Mouse (Mus musculus) heart, embryonic 11.5 days (tissue): ENCODE results near the gene Echs1. TPM values are rescaled to one million over a fixed set of nuclear protein-coding genes. Genes with fewer than 3 reads are reported as not detected.

ENCODE experiments used
- ATAC-seq: fragments of 200-750 bp; cut with Nextera tagmentation; replicated peaks from 2 replicates; pipeline ENCODE4 v1.8.0; 2017; ENCODE audit warnings: moderate library complexity; ENCODE audit not compliant: insufficient number of reproducible peaks, low FRiP score, low TSS enrichment
- H3K27ac ChIP-seq: fragments of 300-500 bp; sonication (generic); 2 replicates; pipeline ENCODE4 v1.5.1; 2014; ENCODE audit warnings: mild to moderate bottlenecking, low read depth, low read length
- H3K27me3 ChIP-seq: fragments of 300-500 bp; sonication (generic); 2 replicates; pipeline ENCODE4 v1.6.1; 2014; ENCODE audit warnings: mild to moderate bottlenecking, low read length, mixed read lengths; ENCODE audit not compliant: control insufficient read depth, insufficient read depth
- H3K36me3 ChIP-seq: fragments of 300-500 bp; sonication (generic); 2 replicates; pipeline ENCODE4 v1.6.1; 2014; ENCODE audit warnings: mild to moderate bottlenecking, low read length, moderate library complexity, mixed read lengths; ENCODE audit not compliant: control insufficient read depth, insufficient read depth
- H3K4me1 ChIP-seq: fragments of 300-500 bp; sonication (generic); 2 replicates; pipeline ENCODE4 v1.6.1; 2014; ENCODE audit warnings: low read length; ENCODE audit not compliant: control insufficient read depth, insufficient read depth
- H3K4me2 ChIP-seq: fragments of 300-500 bp; sonication (generic); 2 replicates; pipeline ENCODE4 v1.6.1; 2014; ENCODE audit warnings: mild to moderate bottlenecking, moderate library complexity
- H3K4me3 ChIP-seq: fragments of 300-500 bp; sonication (generic); 2 replicates; pipeline ENCODE4 v1.5.1; 2014; ENCODE audit warnings: low read depth, low read length
- H3K9ac ChIP-seq: fragments of 300-500 bp; sonication (generic); 2 replicates; pipeline ENCODE4 v1.6.1; 2014; ENCODE audit warnings: mild to moderate bottlenecking, low read depth, low read length, moderate library complexity
- H3K9me3 ChIP-seq: fragments of 300-500 bp; sonication (generic); replicated peaks from 2 replicates; pipeline ENCODE4 v1.6.1; 2016; ENCODE audit warnings: low read length; ENCODE audit not compliant: control insufficient read depth
- WGBS: fragments of 180-500 bp; shearing (Covaris S2); extraction: QIAGEN DNeasy Blood & Tissue Kit; methylation state at CpG from one replicate; pipeline ENCODE4 v1.1.7; 2014; ENCODE audit not compliant: insufficient replicate concordance; 5-methylcytosine and 5-hydroxymethylcytosine counted together
- polyA plus RNA-seq: library from polyadenylated mRNA; unstranded; fragments of >200 nt; fragmentation: Nextera tagmentation; extraction: Ambion mirVana; gene quantifications from 2 replicates; pipeline ENCODE4 v1.2.1, GENCODE M21; 2014

Echs1 gene
- polyA plus RNA-seq, 1 experiment from 2014 or later = 179 TPM

GRCm38 (mm10) chr7:140082242-140082678 lies 34.0 kb downstream of the Echs1 start, which contains the start of gene Caly:
TSS of gene Caly (minus strand) at chr7:140082548.
- no peak within 1 kb of the TSS for H3K4me3 ChIP-seq
- no peak within 1 kb of the TSS for H3K9ac ChIP-seq
- H3K4me2 ChIP-seq = no peak within 1 kb of the TSS
- WGBS = 8% methylated on average over 18 of the region's 18 CpGs
- H3K27ac ChIP-seq = no peak within 1 kb of the TSS
- H3K4me1 ChIP-seq = no peaks in the 10 kb centered on the region
- no peaks in the 10 kb centered on the region for H3K36me3 ChIP-seq
- H3K9me3 ChIP-seq = no peaks in the 10 kb centered on the region
- H3K27me3 ChIP-seq = peaks cover 44% of the 10 kb centered on the region
- no peak for ATAC-seq

DNA sequence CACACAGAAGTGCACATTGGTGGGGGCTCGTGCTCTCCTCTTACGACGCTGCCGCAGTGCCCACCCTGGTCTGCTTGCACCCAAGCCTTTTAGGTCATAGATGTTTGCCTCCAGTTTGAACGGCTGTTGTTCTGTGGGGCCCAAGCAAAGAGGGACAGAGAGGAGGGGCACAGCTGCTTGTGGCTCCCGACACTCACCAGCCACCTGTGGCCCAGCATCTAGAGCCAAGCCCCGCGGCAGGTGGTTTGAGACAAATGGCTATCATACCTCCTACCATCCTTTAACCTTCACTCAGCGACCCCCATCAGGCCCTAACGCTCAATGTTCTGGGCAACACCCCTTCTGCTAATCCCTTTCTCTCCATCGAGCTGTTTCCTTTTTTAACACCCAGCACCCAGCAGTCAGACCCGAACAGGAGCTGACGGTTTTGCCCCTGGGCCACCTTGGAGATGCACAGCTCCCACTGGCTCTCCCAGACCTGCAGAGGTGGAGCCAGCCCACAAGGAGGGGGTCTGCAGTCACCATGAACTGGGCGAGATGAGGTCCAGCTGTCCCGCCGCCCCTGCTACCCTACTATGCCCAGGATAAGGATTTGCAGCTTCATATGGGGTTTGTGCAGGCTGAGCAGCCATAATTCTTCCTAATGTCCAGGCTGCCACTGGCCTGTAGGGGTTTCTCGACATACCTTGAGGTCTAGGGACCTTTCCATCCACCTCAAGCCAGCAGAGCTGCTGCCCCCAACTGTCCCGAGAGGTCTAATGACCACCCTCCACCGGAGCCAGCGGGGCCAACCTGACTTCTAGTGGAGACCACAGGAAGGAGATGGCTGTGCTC lies 34.7 kb downstream of the Echs1 start:
- Histone ChIP-seq H3K27ac (no peak overlapping the region), H3K4me1 (no peaks in the 10 kb centered on the region), H3K4me3 (no peak overlapping the region), H3K36me3 (no peaks in the 10 kb centered on the region), H3K9me3 (no peaks in the 10 kb centered on the region), H3K27me3 (peaks cover 44% of the 10 kb centered on the region), H3K9ac (no peak overlapping the region), H3K4me2 (no peak overlapping the region)
- 22% methylated on average over 20 of the region's 20 CpGs for WGBS
- no peak for ATAC-seq

DNA sequence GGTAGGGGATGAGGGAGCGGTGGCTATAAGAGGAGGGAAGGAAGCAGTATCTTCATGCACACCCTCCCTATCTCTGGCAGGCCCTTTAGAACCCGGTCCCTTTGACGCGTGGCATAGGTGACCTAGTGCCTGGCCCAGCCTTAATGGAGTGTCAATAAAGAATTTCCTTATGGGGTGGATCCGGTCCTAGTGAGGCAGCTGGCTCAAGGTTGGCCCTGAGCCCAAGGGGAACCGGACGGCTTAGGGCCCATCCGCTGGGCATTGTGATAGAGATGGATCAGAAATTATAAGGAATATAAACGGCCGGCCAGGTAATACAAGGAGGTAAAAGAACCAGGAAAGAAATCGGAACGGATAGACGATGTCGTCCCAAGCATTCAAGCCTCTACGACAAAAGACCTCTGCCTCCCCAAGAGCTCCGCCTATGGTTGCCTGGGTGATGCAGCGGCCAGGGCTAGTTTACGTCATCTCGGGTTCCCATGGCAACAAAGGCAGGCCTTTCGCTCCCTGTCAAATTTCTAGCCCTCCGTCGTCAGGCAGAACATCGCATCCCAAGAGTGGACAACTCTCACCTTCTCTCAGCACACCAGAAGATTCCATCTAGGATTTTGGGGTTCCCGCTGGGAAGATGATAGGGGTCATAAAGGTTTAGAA lies 35.6 kb downstream of the Echs1 start:
- no peak overlapping the region for H3K4me3 ChIP-seq
- H3K27ac ChIP-seq = no peak overlapping the region
- peak overlapping the region; percentile 45 for H3K4me2 ChIP-seq
- no peaks in the 10 kb centered on the region for H3K36me3 ChIP-seq
- H3K9ac ChIP-seq = no peak overlapping the region
- no peaks in the 10 kb centered on the region for H3K9me3 ChIP-seq
- peaks cover 44% of the 10 kb centered on the region for H3K27me3 ChIP-seq
- H3K4me1 ChIP-seq = no peaks in the 10 kb centered on the region
- 4% methylated on average over 24 of the region's 24 CpGs for WGBS
- peak; percentile 46; the same call in 1 of the 2 replicates for ATAC-seq

DNA sequence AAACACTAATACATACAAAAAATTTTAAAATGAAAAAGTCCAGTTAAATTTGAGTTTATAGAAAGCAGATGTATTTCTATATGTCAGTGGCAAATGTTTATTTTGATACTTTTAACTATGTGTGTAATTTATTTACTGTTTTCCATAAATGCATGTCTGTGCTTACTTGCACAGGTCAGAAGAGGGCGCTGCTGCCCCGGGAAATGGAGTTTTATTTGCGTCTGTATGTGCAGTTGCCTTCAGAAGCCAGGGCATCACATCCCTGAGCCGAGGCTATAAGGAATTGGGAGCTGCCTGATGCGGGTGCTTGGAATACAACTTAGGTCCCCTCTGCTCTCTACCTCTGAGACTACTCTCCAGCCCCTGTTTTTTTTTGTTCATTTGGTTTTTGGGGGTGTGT lies 37.6 kb downstream of the Echs1 start:
- ATAC-seq = no peak
- peaks cover 44% of the 10 kb centered on the region for H3K27me3 ChIP-seq
- no peaks in the 10 kb centered on the region for H3K9me3 ChIP-seq
- no peak overlapping the region for H3K4me2 ChIP-seq
- WGBS = 8% methylated on average over 5 of the region's 5 CpGs
- no peaks in the 10 kb centered on the region for H3K4me1 ChIP-seq
- no peaks in the 10 kb centered on the region for H3K36me3 ChIP-seq
- H3K27ac ChIP-seq = no peak overlapping the region
- H3K9ac ChIP-seq = no peak overlapping the region
- no peak overlapping the region for H3K4me3 ChIP-seq

DNA sequence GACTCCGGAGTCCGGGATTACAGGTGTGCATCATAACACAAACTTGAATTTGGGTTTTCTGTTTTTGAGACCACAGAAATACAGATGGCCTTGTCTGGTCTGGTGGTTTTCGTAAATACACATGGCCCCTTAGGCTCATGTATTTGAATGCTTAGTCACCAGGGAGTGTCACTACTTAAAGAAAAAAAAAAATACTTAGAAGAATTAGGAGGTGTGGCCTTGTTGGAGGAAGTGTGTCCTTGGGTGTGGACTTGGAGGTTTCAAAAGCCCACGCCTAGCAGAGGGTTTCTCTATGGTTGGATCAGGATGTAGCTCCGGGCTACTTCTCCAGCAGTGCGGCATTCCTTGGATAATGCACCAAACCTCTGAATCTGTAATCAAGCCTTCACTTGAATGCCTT lies 38.6 kb downstream of the Echs1 start:
- no peak for ATAC-seq
- no peaks in the 10 kb centered on the region for H3K36me3 ChIP-seq
- H3K4me3 ChIP-seq = no peak overlapping the region
- no peak overlapping the region for H3K4me2 ChIP-seq
- H3K27me3 ChIP-seq = peaks cover 45% of the 10 kb centered on the region
- 73% methylated on average over 6 of the region's 6 CpGs for WGBS
- no peak overlapping the region for H3K9ac ChIP-seq
- H3K27ac ChIP-seq = no peak overlapping the region
- H3K4me1 ChIP-seq = no peaks in the 10 kb centered on the region
- no peaks in the 10 kb centered on the region for H3K9me3 ChIP-seq

DNA sequence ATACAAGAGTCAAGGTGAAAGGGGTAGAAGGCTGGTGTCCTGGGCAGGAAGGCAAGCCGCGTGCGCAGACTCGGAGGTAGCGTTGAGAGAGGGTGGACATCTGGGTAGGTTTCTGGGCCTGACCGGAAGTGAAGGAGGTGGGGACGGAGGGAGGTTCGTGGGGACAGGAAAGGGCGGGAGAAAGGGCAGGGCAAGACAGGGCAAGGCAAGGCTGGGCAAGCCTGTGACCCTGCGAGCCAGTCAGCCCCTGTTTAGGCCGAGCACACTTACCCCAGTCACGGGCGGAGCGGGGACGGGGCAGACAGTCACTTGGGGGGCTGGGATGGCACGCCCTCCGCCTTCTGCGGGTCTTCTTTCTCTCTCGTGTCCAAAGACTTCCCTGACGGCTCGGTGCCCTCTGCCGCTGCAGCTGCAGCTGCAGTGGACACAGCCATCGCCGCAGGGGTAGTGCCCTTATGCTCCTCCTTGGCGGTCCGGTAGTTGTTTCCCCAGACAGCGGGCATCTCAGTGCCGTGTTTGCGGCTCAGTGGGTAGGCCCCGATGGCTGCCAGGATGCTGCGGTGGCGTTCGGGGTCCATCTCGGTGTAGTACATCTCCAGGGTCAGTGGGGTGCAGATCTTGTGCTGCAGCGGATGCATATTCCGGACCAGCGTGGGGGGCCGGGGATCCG lies 46.1 kb downstream of the Echs1 start:
- Histone ChIP-seq H3K4me2 (peak overlapping the region; percentile 65), H3K27ac (no peak overlapping the region), H3K27me3 (peaks cover 34% of the 10 kb centered on the region), H3K4me1 (no peaks in the 10 kb centered on the region), H3K9ac (peak overlapping the region; percentile 58), H3K9me3 (0 out of 2 replicates have a peak, but pooled peaks cover 3% of the 10 kb centered on the region), H3K36me3 (no peaks in the 10 kb centered on the region), H3K4me3 (peak overlapping the region; percentile 32)
- WGBS = 26% methylated on average over 39 of the region's 39 CpGs
- ATAC-seq = 0 out of 2 replicates have a peak, but pooled peaks have one; percentile 6

DNA sequence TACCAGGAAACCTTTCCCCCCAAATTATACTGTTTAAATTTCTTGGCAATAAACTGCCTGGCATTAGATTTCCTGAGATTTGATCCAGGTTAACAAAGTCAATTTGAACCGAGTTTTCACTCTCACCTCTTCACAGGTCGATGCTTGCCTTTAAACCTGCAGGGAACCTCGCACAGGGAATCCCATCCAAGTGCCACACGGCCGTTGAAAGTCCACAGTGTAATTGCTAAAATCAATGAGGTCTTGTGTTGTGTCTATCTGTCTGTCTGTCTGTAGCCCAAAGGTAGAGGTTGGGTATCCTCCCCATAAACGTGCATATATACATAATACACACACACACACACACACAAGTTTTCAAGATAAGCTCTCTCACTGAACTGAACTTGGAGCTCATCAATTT lies 48.9 kb downstream of the Echs1 start:
- Histone ChIP-seq H3K4me2 (no peak overlapping the region), H3K9ac (no peak overlapping the region), H3K27me3 (peaks cover 52% of the 10 kb centered on the region), H3K4me1 (no peaks in the 10 kb centered on the region), H3K4me3 (no peak overlapping the region), H3K9me3 (0 out of 2 replicates have a peak, but pooled peaks cover 3% of the 10 kb centered on the region), H3K36me3 (no peaks in the 10 kb centered on the region), H3K27ac (no peak overlapping the region)
- no peak for ATAC-seq
- WGBS = 56% methylated on average over 6 of the region's 6 CpGs

- no peak for ATAC-seq
- H3K9me3 ChIP-seq = 0 out of 2 replicates have a peak, but pooled peaks cover 3% of the 10 kb centered on the region
- no peak overlapping the region for H3K4me2 ChIP-seq
- H3K36me3 ChIP-seq = no peaks in the 10 kb centered on the region
- H3K4me1 ChIP-seq = 0 out of 2 replicates have a peak, but pooled peaks cover 3% of the 10 kb centered on the region
- no peak overlapping the region for H3K27ac ChIP-seq
- H3K27me3 ChIP-seq = peaks cover 73% of the 10 kb centered on the region
- no peak overlapping the region for H3K9ac ChIP-seq
- 18% methylated on average over 7 of the region's 7 CpGs for WGBS
- no peak overlapping the region for H3K4me3 ChIP-seq
These were observed 53.2 kb downstream of the Echs1 start for GRCm38 (mm10) chr7:140063092-140063491.
